Mouse (Mus musculus) CD4-positive, CD25-positive, alpha-beta regulatory T cell (primary cell): Measurements from ENCODE around the gene Gm7694. TPM values are rescaled to one million over a fixed set of nuclear protein-coding genes. Genes with fewer than 3 reads are reported as not detected.

Experiments used
- polyA plus RNA-seq: library from polyadenylated mRNA; unstranded; fragments of 100-300 nt; shearing (Covaris generic); gene quantifications from one replicate; pipeline ENCODE4 v1.2.1, GENCODE M21; 2017

Gene Gm7694
- polyA plus RNA-seq: not detected

DNA sequence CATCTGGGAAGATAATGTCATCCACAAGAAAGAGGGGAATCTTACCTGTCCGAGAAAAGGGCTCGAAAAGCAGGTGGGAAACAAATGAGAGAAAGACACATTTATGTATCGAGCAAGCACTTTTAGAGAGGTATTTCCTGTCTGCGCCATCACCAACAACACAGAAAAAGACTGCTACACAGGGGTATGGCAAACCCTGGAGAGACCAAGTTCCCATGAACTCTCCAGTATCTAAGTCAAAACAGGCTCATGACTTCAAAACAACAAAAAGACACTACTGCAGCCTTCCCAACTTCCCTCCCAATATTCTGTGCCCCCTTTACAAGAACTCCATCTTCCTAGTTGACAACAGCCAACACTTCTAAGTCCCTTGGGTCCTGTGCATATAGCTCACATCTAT, at the start of gene Gm7694:
TSS of gene Gm7694 (minus strand) at position 101 of the 400 bp plus-strand sequence.

GRCm38 (mm10) chr1:170308503-170308902, 2.4 kb upstream of the Gm7694 start, which contains the start of gene Spata46:
TSS of gene Spata46 (plus strand) at chr1:170308803.

GRCm38 (mm10) chr1:170277016-170277415, 29.1 kb downstream of the Gm7694 start, which contains the start of gene Sh2d1b1:
TSS of gene Sh2d1b1 (plus strand) at chr1:170277320.

Other genes with a start within 250 kb of the Gm7694 start
- gene Ddr2, start 195.6 kb downstream of the Gm7694 start, polyA plus RNA-seq: not detected
- 34.9 TPM for gene Uap1, start 131.4 kb downstream of the Gm7694 start, polyA plus RNA-seq
- gene Uhmk1, start 90.9 kb downstream of the Gm7694 start, polyA plus RNA-seq: 28.1 TPM
- not detected for gene Sh2d1b2, start 73.6 kb downstream of the Gm7694 start, polyA plus RNA-seq
- not detected for gene Sh2d1b1, start 29.0 kb downstream of the Gm7694 start, polyA plus RNA-seq
- gene Spata46, start 2.5 kb upstream of the Gm7694 start, polyA plus RNA-seq: not detected